Mouse (Mus musculus): ENCODE data around the gene Pabpc1l. TPM values are rescaled to one million over a fixed set of nuclear protein-coding genes. Genes with fewer than 3 reads are reported as not detected.

The Pabpc1l gene
- polyA plus RNA-seq, 1 experiment from 2014 or later: 2.8 TPM

Other genes with a start within 250 kb of the Pabpc1l start
- gene Ccn5, start 204.6 kb upstream of the Pabpc1l start, polyA plus RNA-seq (2014; fragmentation: Nextera tagmentation; extraction: Ambion mirVana): 0.11 and 0.36 TPM in 2 replicates
- not detected in 2 replicates for gene Kcnk15, start 171.8 kb upstream of the Pabpc1l start, polyA plus RNA-seq (2014; fragmentation: Nextera tagmentation; extraction: Ambion mirVana)
- gene Rims4, start 106.8 kb upstream of the Pabpc1l start, polyA plus RNA-seq (2014; fragmentation: Nextera tagmentation; extraction: Ambion mirVana): 0.06 and 0.16 TPM in 2 replicates
- gene Ywhab, start 30.5 kb upstream of the Pabpc1l start, polyA plus RNA-seq (2014; fragmentation: Nextera tagmentation; extraction: Ambion mirVana): 323 TPM in 2 replicates
- 27.2 and 30.9 TPM in 2 replicates for gene Stk4, start 44.9 kb downstream of the Pabpc1l start, polyA plus RNA-seq (2014; fragmentation: Nextera tagmentation; extraction: Ambion mirVana)
- gene Tomm34, start 45.7 kb downstream of the Pabpc1l start, polyA plus RNA-seq (2014; fragmentation: Nextera tagmentation; extraction: Ambion mirVana): 63.5 and 66.9 TPM in 2 replicates
- gene Kcns1, start 145.7 kb downstream of the Pabpc1l start, polyA plus RNA-seq (2014; fragmentation: Nextera tagmentation; extraction: Ambion mirVana): 0.40 and 0.43 TPM in 2 replicates
- not detected in 2 replicates for gene Wfdc5, start 157.3 kb downstream of the Pabpc1l start, polyA plus RNA-seq (2014; fragmentation: Nextera tagmentation; extraction: Ambion mirVana)
- gene Wfdc12, start 165.2 kb downstream of the Pabpc1l start, polyA plus RNA-seq (2014; fragmentation: Nextera tagmentation; extraction: Ambion mirVana): not detected in 2 replicates
- not detected in 2 replicates for gene Wfdc15a, start 174.7 kb downstream of the Pabpc1l start, polyA plus RNA-seq (2014; fragmentation: Nextera tagmentation; extraction: Ambion mirVana)
- gene Wfdc15b, start 196.2 kb downstream of the Pabpc1l start, polyA plus RNA-seq (2014; fragmentation: Nextera tagmentation; extraction: Ambion mirVana): not detected in 2 replicates
- not detected in 2 replicates for gene Svs2, start 213.0 kb downstream of the Pabpc1l start, polyA plus RNA-seq (2014; fragmentation: Nextera tagmentation; extraction: Ambion mirVana)
- not detected in 2 replicates for gene Svs3b, start 231.2 kb downstream of the Pabpc1l start, polyA plus RNA-seq (2014; fragmentation: Nextera tagmentation; extraction: Ambion mirVana)